Mouse (Mus musculus): ENCODE results near the gene Dok4. TPM values are rescaled to one million over a fixed set of nuclear protein-coding genes. Genes with fewer than 3 reads are reported as not detected.
A peak's percentile ranks its signal among the peaks of the same experiment; 100 is the strongest.
"Not testable (repeated sequence)": the region's sequence is repeated elsewhere in the genome, so short reads cannot be mapped to it uniquely, and the experiment has no call there.

Dok4 gene
- polyA plus RNA-seq, 3 experiments from 2014 or later, result 0.35 to 0.50 (median 0.50) TPM

DNA sequence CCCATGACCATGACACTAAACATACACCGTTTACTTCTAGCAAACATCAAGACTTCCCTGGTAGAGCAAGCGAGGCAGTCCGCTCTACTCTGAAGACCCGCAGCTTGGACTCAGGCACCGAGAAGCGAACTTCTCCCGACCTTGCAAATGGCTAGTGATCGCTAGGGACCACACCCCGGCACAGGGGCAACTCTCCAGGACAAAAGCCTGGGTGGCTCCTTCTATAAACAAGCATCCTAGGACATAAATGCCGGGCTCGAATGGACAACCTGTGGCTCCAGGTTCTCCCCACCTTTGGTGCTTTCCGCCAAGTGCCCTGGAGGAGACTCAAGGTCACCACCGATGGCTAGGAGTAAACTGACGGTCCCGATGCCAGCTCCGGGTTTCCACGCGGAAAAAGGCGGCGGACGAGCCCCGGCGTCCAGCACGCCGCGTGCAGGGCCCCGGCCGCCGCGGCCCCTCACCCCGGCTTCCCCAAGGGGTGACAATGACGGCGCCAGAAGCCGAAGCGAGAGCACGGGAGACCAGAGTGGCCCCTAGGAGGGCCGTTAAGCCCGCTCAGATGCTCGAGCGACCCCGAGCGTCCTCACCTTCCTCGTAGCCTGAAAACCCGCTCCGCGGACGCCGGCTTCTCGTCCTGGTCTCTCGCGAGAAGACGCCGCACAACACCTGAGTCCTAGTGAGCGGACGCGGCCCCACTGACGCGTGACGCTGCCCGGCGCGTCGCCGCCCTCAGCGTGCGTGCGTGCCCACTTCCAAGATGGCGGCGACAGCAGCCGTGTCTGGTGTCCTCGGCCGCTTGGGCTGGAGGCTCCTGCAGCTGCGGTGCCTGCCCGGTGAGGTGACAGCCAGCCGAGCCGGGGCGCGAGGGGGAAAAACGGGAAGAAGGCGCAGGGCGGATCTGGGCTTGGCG, 38.2 kb downstream of the Dok4 start, which contains the start of the genes Coq9 and Ciapin1:
TSS of gene Coq9 (plus strand) at position 660 of the 913 bp plus-strand sequence.
TSS of gene Ciapin1 (minus strand) at position 697 of the 913 bp plus-strand sequence.
- peak; percentile 97 for ATAC-seq

DNA sequence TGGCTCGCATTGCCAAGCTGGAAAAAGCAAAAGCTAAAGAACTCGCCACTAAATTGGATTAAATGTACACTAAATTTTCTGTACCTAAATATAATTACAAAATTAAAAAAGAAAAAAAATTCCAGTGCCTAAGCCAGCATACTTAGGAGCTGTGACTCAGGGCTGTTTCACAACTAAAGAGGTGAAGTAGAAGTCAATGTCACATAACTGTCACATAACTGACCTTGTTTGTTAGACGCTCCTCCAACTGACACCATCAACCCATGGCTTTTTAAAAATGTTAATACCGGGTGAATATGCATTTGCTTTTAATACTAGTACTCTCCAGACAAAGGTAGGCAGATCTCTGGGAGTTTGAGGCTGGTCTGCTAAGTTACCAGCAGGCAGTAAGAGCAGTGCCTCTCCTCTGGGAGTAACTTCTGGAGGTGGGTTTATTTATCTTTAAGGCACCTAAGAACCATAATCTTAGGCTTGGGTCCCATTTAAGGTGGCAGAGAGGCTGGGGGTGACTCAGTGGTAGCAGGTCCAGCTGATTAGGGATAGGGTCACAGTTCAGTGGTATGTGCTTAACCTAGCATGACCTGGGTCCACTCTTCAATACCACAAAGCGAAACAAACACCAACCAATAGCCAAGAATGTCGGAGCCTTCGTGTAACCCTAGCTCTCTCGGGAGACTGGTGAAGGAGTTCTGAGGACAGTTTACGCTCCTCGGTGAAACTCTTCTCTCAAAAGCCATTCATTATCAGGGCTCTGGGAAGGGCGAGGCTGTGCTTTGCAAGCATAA, 39.5 kb downstream of the Dok4 start:
- no peak for ATAC-seq

DNA sequence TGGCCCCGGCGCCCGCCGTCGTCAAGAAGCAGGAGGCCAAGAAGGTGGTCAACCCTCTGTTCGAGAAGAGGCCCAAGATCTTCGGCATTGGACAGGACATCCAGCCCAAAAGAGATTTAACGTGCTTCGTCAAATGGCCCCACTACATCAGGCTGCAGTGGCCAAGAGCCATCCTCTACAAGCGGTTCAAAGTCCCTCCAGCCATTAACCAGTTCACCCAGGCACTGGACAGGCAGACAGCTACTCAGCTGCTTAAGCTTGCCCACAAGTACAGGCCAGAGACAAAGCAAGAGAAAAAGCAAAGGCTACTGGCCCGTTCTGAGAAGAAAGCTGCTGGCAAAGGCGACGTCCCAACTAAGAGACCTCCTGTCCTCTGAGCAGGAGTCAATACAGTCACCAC, 40.4 kb downstream of the Dok4 start:
- ATAC-seq, result not testable (repeated sequence)

DNA sequence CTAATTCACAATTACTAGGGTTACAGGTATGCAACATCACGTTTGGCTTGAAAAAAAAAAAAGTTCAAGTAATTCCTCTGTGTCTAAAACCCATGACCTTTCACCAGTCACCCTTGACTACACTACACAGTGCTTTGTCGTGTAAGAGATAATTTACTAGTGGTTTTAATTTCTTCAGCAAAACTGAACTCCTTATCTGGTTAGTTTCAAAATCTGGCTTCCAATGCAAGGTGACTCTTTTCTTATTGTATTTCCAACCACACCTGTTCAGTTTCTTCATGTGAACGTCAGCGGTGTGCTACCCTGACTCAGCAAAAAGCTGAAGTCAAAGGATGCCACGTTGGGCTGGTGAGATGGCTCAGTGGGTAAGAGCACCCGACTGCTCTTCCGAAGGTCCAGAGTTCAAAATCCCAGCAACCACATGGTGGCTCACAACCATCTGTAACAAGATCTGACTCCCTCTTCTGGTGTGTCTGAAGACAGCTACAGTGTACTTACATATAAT, 42.2 kb downstream of the Dok4 start:
- ATAC-seq, result not testable (repeated sequence)

DNA sequence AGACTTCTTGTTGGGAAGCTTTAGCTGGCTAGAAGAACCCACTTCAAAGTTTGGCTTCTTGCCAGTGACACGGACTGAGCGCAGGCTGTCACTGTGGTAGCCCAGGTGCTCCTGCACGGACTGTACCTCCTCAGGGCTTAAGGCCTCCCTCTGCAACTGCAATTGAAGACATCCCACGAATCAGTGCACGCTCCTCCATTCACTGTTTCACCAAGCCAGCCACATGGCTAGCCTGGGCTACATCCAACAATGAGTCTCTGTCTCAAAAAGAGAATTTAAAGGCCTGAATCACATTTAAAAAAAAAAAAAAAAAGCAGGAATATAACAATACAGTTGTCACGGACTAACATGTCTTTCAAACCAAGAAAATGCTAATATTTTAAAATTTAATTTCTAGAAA, 47.8 kb downstream of the Dok4 start:
- no peak for ATAC-seq

DNA sequence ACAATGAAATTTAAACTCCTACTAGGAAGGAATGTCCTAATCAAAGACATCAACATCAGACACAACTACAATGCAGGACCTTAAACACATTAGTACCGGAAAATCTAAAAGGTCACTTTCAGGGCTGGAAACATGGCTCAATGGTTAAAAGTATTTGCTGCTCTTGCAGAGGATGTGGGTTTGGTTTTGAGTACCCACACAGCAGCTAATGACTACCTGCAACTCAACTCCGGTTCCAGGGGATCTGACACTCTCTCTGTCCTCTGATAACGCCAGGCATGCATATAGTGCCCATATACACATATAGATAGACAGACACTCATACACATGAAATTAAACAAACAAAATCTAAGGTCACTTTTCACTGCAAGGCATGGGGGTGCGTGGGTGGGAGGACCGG, 49.9 kb downstream of the Dok4 start:
- peak; percentile 59 for ATAC-seq

DNA sequence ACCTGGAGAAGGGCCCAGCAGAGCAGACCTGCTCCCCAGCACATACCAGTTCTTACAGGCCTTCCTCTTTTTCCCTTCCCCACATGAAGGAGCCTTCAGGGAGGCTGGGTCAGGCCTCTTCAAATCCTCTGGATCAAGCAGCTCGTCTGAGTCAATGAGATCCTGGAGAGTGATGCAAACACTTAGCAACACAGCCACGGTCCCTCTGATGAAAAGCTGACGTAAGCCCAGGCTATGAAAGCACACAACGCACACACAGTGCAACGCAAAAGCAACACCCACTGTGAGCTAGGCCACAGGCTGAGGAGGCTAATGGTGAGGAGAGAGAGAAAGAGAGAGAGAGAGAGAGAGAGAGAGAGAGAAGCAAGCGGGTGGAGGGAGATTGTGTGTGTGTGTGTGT, 51.0 kb downstream of the Dok4 start:
- no peak for ATAC-seq

DNA sequence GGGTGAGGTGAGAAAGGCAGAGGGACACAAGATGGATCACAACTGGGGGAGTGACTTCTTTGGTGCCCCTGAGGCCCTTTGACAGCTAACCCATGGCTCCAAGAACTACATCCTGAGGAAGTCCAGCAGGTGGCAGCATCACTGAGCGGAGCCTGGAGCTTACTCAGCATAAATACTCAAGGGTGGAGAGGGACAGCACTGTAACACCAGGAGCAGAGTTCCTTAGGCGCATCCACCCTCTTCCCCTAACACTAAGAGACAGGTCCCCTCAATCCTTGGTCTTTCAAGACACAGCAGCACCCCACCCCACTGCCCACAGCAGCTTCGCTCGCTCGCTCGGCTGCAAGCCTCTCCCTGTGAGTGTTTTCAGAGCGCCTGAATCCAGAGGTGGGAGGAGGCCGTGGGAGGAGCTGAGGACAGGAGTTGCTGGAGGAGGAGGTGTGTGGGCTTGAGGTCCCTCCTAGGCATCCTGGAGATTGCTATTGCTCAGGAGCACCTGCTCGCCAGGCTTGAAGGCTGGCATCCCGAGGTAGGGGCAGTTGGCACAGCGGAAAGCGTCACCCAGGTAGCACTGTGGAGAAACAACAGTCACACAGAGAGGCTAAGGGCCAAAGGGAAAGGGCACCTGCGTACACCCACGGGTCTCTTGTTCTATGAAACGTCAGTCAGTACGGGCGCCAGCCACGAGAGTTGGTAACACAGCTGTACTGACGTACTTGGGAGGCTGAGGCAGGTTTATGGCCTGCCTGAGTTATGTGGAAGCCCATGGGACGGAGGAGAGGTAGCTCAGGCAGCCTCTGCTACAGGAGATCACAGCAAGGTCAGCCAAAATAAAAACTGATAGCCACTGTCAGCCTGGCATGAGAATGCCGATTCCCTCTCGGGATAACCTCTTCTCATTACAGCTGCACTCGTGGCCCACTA, 53.2 kb downstream of the Dok4 start:
- ATAC-seq, result no peak

DNA sequence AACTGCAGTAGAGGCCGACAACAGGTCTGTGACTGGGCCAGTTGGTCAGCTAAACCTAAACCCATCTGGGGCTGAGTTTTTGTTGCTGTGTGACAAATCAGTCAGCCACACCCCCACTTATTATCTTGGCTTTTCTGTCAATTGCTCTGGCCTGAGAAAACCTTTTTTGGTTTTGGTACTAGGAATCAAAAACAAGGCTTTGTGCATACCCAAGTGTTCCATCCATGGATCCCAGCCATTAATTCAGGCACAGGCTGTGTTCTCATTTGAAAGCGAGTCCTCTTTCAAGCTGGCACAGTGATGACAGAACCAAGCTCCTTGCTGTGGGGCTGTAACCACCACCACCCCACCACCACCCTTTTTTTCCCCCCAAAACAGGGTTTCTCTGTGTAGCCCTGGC, 54.7 kb downstream of the Dok4 start:
- ATAC-seq, result no peak

DNA sequence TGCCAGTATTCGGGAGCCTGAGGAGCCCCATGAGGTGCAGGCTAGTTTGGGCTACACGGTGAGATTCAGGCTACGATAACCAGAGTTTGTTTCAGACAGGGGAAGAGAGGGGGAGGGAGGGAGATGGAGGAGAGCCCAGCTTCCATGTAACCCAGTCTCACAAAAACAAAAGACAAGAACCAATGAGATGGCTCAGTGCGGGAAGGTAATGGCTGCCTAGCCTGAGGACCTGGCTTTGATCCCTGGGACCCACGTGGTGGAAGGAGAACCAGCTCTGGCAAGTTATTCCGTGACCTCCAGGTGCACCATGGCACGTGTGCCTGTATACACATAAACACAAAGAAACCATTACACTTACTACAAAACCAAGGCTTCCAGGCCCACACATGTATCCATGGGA, 55.6 kb downstream of the Dok4 start:
- no peak for ATAC-seq

DNA sequence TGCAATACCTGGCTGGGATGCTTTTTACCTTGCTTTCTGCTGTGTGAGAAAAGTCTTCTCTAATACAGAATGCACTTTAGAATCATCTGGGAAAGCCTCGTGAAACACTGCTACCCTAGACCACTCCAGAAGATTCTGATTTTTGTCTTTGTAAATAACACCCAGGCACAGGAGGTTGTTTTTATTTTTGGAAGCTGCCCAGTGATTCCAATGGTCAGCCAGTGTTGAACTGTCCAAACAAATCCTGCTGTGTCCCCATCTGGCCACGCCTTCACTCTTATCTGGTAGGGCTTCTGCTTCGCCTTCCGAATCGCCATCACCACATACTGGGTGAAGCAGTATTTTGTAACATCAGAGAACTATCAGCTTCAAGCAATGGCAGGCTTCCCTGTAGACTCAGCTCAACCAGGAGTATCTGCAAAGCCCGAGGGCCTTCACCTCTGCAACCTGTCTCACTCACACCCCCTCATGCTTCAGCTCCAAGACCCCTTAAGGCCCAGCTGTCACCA, 56.4 kb downstream of the Dok4 start:
- ATAC-seq, result no peak

DNA sequence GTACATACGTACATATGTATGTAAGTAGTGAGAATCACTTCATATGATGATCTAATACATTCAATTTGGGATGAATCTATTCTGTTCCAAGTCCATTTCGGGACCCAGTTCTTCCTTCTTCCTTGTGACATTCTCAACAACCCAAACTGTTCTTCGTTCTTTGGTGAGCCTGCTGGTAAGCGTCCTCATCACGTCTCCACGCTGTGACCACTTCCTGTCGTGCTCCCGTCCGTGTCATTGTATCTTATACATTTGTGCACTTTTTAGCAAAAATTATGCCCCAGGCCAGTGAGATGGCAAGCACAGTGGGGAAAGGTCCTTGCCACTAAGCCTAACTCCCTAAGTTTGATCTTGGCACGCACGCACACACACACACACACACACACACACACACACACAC, 58.2 kb downstream of the Dok4 start:
- ATAC-seq, result peak; percentile 50

DNA sequence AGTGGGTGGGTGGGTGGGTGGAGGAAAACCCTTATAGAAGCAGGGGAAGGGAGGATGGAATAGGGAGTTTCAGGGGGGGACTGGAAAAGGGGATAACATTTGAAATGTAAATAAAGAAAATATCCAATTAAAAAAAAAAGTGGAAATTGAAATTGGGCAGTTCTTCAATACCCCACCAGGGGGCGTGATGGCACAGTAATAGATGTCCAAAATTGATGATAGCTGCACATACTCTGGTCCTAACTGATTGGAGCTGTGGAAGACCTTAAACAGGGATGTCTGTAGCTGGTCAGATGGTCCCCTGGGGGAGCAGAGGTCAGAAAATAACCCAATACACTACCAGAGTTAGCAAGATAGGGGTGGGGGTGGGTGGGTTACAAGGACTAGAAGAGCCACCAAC, 61.6 kb downstream of the Dok4 start:
- ATAC-seq, result no peak

Other genes with a start within 250 kb of the Dok4 start
- 10 to 100 TPM; 24.0 to 32.2 (median 29.5) TPM for gene Arl2bp, start 209.7 kb downstream of the Dok4 start, polyA plus RNA-seq (2017; shearing (Covaris generic))
- gene Pllp, start 180.1 kb downstream of the Dok4 start, polyA plus RNA-seq (2017; shearing (Covaris generic)), result 1 to 10 TPM in 1 of 3 experiments, not detected in 2; 1.0 TPM
- not detected for gene Ccl22, start 130.7 kb downstream of the Dok4 start, polyA plus RNA-seq (2017; shearing (Covaris generic))
- gene Cx3cl1, start 104.3 kb downstream of the Dok4 start, polyA plus RNA-seq (2017; shearing (Covaris generic)), result under 1 TPM in 1 of 3 experiments, not detected in 2; 0.38 TPM
- not detected for gene Ccl17, start 65.9 kb downstream of the Dok4 start, polyA plus RNA-seq (2017; shearing (Covaris generic))
- gene Coq9, start 38.0 kb downstream of the Dok4 start, polyA plus RNA-seq (2017; shearing (Covaris generic)), result 10 to 100 TPM; 35.5 to 40.6 (median 37.5) TPM
- gene Ciapin1, start 38.0 kb downstream of the Dok4 start, polyA plus RNA-seq (2017; shearing (Covaris generic)), result 100 to 1,000 TPM; 107 to 149 (median 110) TPM
- gene Polr2c, start 18.9 kb downstream of the Dok4 start, polyA plus RNA-seq (2017; shearing (Covaris generic)), result 100 to 1,000 TPM in 2 of 3 experiments, 10 to 100 TPM in 1; 85.4 to 108 (median 104) TPM
- 1 to 10 TPM in 1 of 3 experiments, under 1 TPM in 2; 0.24 to 1.0 (median 0.25) TPM for gene Ccdc102a, start 41.8 kb upstream of the Dok4 start, polyA plus RNA-seq (2017; shearing (Covaris generic))
- 1 to 10 TPM; 1.8 to 4.3 (median 4.1) TPM for gene Adgrg5, start 47.4 kb upstream of the Dok4 start, polyA plus RNA-seq (2017; shearing (Covaris generic))
- 1 to 10 TPM in 2 of 3 experiments, under 1 TPM in 1; 0.52 to 5.5 (median 4.5) TPM for gene Adgrg1, start 98.4 kb upstream of the Dok4 start, polyA plus RNA-seq (2017; shearing (Covaris generic))
- under 1 TPM in 2 of 3 experiments, not detected in 1; 0.24 to 0.26 TPM for gene Adgrg3, start 141.4 kb upstream of the Dok4 start, polyA plus RNA-seq (2017; shearing (Covaris generic))
- not detected for gene Drc7, start 178.8 kb upstream of the Dok4 start, polyA plus RNA-seq (2017; shearing (Covaris generic))
- gene Katnb1, start 204.9 kb upstream of the Dok4 start, polyA plus RNA-seq (2017; shearing (Covaris generic)), result 10 to 100 TPM; 16.4 to 23.4 (median 17.0) TPM

Measured in inflammation-experienced regulatory T-cells, adult 6 months (primary cell).